Mouse (Mus musculus): Measurements from ENCODE around the gene Antxr1.

Gene Antxr1

DNA sequence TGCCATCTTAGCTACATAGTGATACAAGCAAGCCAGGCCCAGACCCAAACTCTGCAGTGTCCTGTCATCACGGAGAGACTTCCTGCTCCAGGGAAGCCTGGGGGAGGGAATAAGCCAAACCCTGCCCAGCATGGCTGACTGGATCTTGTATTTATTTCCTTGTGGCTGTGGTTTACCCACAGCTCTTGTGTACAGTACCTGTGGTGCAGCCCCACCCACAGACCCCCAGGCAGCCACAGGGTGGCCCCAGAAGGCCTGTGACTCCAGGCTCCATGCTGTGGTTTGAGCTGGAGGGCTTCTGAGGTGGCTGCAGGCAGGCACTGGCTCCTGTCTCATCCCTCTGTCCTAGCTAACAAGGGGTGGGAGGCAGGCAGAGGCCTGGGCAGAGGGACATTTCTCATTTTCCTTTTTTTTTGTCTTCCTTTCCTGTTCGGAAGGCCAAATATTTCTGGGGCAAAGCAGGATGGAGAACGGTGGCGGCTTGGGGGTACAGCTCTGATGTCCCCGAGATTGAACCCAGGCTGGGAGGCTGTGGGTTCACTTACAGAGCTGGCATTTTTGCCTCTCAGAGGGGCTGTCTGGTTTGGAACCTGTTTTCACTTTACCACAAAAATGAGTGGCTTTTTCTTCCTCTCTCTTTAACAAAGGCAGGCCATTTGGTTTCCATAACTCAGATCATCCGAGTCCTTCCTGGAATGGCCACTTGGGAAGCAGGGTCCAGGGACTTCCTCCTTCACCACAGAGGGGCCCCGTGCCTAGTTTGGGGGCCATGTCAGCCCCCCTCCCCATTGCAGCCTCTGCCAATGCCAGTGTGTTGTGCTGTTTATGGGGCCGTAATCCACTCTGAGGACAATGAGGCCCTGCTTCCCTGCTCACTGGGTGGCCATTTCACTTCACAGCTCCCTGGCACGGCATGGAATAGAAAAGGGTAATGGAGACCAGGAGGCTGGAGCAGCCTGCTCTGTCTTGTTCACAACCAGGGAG, 91.2 kb downstream of the Antxr1 start:
- DNase-seq, result no peak

DNA sequence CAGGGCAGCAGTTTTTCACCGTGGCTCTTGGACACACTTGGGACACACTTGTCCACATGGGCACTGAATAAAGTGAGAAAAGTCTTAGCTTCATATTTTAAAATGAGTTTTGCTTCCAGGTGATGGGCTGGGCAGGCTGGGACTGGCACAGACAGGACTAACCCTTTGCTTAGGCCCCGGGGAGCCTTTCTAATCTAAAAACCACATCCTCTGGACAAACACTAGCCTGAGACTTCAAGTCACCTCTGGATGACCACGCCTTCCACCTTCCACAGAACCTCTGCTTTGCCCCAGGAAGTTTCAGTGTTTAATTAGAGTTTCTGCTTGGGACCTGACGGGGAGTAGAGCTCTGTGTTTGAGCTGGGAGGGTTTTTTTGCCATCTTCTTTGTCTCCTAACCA, 98.4 kb downstream of the Antxr1 start:
- DNase-seq, result no peak

DNA sequence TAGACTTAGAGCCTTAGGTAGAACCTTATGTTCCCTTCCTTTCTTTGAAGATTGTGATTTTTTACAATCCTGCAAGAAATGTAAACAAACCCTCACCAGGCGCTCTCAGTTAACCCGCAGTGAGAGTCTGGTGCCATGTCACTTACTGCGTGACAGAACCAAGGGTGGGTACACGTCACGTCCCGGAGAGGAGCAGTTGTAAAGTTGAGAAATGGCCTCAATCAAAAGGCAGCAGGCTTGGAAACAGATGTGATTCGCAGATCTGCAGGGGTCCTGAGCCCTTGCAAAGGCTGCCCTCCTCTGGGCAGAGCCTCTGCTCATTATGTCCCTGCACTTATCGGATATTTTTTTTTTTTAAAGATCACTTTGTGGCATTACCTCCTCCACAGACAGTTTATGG, 99.6 kb downstream of the Antxr1 start:
- DNase-seq, result peak in 1 of 2 experiments; percentile 42

DNA sequence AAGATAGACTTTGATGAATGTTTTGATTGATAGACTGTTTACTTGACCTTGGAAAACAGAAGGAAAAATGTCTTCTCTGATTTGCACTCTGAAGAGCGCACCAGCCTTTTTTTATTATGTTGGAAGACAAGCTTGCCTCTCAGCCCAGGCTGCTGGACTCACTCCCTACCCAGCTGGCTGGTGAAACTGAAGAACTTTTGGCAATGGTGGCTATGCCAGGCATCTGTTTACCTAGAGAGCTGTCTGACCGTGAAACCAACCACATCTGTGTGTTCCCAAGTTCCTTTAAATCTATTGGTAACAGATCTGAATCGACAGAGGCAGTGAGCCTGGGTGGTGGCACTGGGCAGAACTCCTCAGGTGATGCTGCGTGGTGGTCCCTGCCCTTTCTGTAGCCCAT, 102.5 kb downstream of the Antxr1 start:
- no peak for DNase-seq

DNA sequence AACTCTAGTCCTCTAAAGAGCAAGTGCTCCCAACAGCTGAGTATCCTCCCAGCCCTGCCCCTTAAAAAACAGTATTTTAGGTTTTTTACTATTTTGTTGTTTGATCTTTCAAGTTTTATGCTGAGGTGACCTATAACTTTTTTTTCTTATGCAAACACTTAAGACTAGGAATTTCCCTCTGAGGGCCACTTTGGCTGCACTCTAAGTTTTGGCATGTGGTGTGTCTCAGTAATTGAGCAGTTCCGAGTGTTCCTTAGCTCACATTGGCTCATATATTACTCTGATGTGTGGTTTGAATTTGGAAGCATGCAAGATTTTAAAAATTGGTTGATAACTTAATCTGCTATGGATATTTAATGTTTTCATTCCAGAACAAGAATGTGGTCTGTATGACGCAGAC, 105.6 kb downstream of the Antxr1 start:
- DNase-seq, result no peak

DNA sequence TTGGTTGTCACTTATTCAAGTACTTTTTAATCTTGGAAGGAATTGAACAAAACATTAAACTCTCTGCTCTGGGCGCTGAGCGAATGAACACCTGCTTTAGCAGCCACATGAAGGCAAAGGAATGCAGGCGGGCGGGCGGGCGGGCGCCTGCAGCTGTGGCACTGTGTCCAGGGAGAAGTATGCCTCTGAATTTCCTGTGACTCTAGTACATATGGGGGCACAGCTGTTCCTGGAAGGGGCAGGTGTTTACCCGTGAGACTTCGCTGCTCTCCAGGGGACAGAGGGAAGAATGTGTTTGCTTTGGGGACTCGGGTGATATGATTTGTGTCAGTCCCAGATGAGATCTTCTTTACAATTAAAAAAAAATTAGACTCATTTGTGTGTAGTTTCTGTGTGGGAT, 107.7 kb downstream of the Antxr1 start:
- peak in 1 of 2 experiments; percentile 41 for DNase-seq

DNA sequence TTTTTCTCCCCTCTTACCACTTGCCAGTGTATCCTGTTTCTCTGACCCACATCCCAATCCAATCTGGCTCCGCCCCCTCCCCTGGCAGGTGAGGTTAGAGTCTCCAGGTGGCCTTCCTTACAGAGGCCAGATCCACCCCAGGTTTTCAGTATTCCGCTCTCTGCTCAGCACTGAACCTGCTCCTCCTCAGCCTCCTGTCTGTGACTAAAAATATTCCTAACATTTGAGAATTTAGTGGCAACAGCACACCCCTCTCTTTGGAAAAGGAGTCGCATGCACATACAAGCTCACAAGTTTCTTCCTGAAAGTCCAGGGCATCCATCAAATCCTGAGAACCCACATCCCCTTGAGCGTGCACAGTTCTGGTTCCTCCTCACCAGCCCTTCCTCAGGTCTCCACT, 109.3 kb downstream of the Antxr1 start:
- peak in 1 of 2 experiments; percentile 55 for DNase-seq

DNA sequence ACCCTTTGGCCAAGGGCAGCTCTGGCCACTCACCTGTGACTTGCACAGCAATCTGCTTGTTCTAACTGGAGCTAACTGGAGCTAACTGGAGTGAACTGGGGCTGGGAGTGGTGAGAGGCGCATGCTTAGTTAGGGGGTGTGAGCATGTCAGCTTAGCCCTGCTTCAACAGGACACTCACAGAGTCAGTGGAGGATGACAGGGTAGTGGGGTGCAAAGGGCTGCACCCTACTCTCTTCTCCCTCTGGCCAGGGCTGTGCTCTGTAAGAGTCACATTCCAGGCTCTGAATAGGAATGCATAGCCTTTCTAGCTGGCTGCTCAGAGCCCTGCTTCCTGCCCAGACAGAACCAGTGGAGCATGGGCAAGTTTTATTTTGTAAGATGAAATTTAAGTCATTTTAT, 110.3 kb downstream of the Antxr1 start:
- DNase-seq, result peak; percentile 37 to 64

DNA sequence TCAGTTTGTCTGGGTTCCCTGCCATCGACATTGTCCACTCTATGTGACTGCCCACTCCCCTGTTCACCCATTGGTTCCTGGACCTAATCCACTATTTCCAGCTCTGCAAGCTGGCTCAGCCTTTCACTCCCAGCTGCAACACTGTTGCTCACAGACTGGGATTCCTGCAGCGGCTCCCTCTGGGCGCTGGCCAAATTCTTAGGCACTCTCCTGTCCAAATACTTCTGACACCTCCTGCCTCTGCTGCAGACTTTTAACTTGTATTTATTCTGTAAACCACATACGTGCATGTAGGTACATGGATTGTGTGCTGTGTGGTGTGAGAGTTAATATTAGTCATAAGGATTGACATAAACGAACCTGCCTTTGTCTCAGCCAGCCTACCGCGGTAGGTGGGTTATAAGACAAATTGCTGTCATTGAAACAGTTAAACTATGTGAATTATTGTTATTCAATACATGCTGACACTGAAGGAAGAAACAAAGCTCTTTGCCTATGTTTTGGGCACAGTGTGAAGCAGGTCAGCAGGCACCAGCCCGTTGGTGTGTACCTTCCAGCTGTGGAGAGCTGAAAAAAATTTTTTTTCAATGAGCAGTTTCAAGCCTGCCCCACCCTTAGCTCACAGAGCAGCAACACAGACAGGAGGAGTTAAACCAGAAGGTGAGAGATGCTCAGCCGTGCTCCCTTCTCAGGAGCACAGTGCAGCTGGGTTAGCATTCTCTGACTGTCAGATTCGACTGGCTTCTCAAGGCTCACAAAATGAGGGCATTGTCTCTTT, 112.6 kb downstream of the Antxr1 start:
- DNase-seq, result peak; percentile 44 to 53

DNA sequence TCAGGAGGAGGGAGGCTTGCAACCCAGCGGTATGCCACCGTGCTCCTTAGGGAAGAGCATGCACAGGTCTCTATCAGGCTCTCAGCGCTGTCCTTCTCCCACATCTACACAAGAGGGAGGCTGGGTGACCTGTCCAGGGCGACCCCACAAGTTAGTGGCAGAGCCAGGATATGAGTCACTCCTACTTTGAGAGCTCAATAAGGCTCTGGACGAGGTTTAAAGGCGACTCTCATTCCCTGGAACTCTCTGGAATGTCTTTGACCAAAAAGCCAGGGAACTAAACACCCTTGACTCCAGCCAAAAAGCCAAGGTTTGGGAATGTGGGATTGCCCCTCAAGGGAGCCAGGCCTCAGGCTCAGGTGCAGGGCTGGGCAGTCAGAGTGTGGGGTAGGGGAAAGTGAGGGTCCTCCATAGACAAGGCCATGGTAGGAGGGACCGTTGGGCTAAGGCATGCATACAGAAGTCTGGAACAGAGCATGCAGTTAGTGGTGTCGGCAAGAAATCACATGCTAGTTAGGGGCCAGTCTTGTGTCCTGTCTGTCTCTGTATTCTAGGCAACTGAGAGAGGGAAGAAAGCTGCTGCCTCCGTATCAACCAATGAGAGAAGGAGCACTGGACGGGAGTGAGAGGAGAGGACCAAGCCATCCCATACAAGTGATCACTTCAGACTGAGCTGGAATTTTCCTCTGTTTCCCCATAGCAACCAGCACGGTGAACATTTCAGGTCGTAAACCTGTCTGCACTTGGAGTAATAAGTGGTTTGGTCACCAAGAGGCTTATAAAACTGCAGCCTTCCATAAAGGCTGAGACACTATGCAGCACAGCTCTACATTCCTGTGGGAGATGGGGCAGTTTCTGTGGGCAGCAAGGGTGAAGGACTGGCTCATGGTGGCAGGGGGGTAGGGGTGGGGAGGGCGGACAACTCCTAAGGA, 116.3 kb downstream of the Antxr1 start:
- DNase-seq, result peak in 1 of 2 experiments; percentile 32

DNA sequence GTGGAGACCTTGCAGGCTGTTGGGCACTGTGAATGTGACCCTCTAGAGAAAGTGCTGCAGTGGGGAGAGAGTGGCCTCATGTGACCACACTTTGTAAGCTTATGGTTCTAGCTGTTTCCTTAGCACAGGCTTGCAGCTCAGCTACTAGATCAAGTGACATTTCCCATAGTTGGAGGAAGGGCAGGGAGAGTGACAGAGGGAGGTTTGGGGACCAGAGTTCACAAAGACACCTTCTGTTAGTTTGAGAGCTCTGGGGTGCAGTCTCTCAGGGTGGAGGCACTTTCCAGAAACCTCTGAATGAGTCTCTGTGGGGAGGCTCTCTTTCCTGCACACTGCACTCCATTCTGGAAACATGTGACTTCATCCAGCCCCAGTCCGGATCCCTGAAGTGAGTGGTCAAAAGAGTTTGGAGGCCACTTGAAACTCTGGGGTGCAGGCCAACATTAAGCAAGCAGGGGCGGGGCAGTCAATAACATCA, 119.5 kb downstream of the Antxr1 start:
- no peak for DNase-seq

DNA sequence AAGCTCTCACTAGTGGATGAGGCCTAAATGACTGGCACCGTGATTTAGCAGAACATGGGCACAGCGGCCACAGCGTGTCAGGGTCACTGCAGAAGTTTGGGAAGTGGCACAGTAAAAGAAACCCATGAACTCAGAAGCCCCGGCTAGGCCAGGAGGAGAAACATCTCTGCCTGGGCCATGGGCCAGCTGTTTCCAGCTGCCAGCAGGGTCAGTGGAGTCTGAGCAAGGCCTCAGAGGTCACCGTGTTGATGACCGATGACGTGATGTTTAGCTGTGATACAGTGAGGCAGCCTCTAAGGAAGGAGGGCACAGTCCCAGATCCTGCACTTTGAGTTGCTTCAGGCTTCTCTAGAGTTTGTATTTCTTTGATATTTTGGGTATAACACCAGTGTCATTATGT, 122.4 kb downstream of the Antxr1 start:
- peak; percentile 39 to 60 for DNase-seq

DNA sequence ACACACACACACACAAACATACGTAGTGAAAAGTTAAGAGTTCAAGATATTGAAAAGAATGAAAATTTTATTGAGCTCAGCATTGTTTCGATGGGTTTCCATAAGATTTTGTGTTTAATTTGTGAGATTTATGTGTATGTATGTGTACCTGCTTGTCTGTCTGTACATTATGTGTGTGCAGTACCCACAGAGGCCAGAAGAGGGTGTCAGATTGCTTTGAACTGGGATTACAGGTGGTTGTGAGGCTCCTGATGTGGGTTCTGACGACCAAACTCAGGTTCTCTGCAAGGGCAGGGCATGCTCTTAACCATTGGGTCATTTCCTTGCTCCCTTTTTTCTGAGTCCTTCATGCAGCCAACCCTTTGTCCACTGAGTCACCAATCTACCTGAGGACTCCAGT, 124.1 kb downstream of the Antxr1 start:
- no peak for DNase-seq

DNA sequence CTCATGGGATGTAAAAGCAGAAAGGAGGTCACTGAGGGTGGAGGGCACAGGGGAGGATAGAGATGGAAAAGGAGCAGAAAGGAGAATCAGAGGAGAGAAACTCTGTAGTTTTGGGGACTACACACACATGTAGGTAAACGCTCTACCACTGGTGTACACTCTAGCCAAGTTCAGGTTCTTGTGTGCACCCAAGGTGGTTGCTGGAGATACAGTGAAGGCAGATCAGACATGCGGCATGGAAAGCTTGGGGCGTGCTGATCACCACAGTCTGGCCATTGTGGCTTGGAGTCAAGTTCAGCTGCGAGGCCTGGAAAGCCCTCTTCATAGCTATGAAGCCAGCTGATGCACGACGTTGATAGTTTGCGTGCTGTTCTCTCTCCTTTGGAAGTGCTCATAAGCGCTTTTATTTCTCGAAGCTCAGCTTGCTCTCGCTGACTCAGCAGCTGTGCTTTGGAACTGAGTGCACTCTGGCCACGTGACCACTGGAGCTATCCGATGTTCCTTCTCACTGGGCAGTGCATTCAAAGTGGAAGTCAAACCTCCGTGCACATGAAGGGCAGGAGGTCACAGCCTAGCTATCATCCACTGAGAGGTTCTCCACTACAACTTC, 128.1 kb downstream of the Antxr1 start:
- DNase-seq, result peak; percentile 76 to 85

DNA sequence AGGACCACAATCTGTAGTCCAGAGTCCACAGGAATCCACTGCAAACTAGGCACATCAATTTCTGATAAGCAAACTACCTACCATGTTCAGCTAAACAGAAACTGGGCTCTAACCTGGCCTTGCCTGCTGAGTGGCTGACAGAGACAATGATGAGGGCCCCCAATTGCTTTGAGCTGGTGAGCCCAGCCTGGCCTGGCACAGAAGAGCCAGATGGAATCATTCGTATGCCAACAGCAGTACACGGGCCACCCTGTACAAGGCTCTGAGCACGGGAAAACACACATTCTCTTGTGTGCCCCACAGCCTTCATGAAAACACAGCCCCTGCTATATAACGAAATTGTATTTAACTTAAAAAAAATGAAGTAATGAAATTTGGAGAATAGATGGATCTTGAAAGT, 128.8 kb downstream of the Antxr1 start:
- DNase-seq, result no peak

DNA sequence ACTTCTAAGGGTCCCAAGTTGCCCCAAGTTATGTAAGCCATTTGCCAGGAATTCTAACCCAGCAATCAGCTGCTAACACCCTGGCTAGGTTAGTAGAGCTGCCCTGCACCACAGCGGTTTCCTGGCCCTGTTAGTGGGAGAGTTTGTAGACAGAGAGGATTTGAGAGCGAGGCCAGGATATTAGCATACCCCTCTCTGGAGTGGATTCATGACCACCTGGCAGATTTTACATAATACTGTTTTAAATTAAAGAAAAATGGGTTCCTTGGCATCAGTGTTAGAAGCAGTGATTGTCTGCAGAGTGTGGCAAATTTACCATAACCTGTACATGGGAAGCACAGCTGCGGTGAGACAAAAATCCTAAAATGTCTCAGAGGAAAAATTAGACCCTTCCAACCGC, 132.2 kb downstream of the Antxr1 start:
- DNase-seq, result no peak

DNA sequence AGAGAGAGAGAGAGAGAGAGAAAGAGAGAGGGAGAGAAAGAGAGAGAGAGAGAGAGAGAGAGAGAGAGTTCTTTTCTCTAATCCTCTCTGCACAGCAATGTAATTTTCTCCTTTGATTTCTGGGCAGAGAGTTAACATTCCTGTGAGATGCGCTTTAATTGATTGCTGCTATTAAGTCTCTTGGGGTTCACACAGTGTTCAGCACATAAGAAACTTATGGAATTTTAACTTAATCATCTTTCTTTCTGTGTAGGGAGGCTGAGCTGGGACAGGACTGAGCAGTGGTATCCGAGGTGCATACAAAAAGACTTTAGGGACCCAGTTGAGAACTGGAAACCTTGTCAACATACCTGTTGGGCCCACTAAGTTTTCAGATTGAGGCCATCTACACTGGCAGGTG, 132.6 kb downstream of the Antxr1 start:
- no peak for DNase-seq

DNA sequence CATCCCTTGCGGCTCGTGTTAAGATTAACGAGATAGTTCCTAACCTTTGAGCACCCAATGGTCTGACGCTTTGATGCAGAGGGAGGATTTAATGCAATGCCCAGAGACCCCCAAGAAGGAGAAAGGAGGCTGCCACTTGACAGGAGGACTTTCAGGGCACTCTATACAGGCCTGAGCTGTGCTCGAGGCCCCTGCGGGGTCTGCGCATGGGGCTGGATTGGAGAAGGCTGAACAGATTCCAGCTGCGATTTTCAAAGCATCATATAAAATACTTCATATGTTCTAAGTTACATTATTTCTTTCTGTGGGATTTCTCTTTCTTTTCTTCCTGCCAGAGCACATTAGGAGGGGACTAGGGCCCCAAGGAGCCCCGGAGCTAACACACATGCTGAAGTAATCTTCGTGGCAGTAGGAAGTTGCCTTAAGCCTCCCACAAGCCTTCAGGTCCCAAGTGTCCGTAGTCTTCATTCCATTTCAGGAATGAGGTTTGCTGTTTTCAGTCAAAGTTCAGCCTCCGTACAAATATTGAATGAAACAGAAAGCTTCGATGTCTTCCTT, 133.5 kb downstream of the Antxr1 start:
- DNase-seq, result no peak

DNA sequence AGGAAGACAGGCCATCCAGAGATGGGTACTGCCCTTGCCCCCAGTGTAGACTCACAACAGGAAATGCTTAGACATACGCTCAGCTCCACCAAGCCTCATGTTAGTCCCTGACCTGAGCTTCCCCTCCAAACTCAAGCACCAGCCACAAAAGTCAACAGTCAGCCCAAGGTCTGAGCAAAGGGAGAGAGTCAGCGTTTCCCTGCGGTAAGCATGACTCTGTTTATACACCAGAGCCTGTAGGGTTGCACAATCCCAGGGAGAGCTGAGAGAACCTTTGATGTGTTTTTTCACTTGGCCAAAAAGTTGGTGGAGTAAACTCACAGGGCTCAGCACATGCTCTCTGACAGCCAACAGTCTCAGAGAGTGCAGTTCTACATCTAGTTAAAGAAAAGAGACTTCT, 145.9 kb downstream of the Antxr1 start:
- no peak for DNase-seq

DNA sequence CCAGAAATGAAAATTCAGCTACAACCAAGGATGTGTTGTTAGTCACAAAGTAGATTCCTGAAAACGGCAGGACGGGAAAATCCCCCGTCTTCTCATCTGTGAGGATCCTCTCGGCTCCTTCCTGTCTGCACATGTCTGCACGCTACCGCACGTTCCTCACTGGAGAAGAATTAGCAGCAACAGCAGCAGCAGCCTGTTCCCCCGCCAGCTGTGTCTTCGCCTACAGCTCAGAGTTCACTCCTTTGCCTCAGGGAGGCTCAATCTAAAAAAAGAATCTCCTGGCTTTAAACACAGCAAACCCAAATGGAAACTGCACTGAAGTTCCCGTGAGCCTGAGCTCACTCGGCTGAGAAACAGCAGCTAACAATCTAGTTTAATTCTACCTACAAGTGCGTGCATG, 148.6 kb downstream of the Antxr1 start:
- DNase-seq, result peak; percentile 56 to 70

DNA sequence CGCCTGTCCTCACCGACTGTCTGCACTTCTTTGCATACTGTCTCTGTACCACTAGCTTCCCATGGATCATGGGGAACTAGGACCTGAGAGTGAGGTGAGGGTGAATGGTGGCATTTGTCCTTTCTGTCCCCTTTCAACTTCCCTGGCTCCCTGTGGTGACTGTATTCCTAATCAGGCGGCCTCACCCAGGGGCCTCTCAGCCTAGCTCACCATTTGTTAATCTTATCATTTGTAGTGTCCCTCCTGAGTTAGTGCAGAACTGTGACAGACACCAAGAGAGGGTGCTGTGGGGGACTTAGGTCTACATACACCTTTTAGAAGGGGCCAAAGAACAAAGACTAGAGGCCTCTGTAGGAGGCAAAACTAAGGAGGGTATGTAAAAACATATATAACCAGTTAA, 151.2 kb downstream of the Antxr1 start:
- DNase-seq, result no peak

DNA sequence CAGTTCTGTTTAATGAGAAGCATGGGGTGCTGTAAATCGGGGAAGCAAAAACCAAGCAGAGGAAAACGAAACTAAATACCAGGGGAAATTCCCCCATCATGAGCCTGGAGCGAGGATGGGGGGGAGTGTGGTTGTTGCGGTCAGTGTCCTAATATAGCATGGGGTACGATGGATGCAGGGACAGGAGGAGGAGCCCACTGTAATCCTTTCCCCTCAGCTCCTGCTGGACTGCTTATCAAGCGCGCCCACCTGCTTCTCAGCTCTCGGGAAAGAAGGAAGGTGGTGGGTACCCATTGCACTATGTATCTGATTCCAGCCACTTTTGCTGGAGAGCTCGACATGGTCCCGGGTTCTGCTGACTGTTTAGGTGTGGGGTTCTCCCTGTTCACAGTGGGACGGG, 151.6 kb downstream of the Antxr1 start:
- DNase-seq, result no peak
